In genomic region chr4:137984212-137984611, GRCm38 (mm10) we compare ENCODE assay signal across 10 mouse cellular contexts. TPM values are rescaled to one million over a fixed set of nuclear protein-coding genes. Genes with fewer than 3 reads are reported as not detected.
DNase-seq lines count a peak whose midpoint lies in the region; ATAC-seq lines count a peak whose summit lies in the region.
"Had no signal": no experiment of that assay in that cellular context is flagged by ENCODE, and none has a peak within 500 bp of the region (broad histone marks: within the 10 kb centered on the region; RNA-seq: fewer than 3 reads in every experiment).

No protein-coding gene starts in this region.

- H3K9ac ChIP-seq in kidney, embryonic 16.5 days (replicated peaks; ENCODE audit: low read length), result no peak overlapping the region
- H3K9ac ChIP-seq in midbrain, embryonic 15.5 days, result no peak overlapping the region

- 15% methylated on average over 9 of the region's 10 CpGs for WGBS in kidney, embryonic 16.5 days
- 39% methylated on average over 10 of the region's 10 CpGs for WGBS in midbrain, embryonic 15.5 days

- DNase-seq in embryo, embryonic 10.5 days (ENCODE audit: low spot score), result peak; percentile 35
- DNase-seq in embryo, embryonic 10 days (ENCODE audit: low spot score), result no peak
- DNase-seq in ovary, adult 18-20 months (ENCODE audit: low spot score), result peak; percentile 42
- DNase-seq in ovary, postnatal 10 days (ENCODE audit: low spot score), result no peak
- peak; percentile 36 for DNase-seq in mesoderm, embryonic 11.5 days (ENCODE audit: low read depth, low spot score)
- DNase-seq in left cerebral cortex, adult 11 months (ENCODE audit: low spot score), result no peak
- DNase-seq: B cell, adult 2 months had no signal

- H3K9me3 ChIP-seq in kidney, embryonic 16.5 days (ENCODE audit: low read length), result no peaks in the 10 kb centered on the region
- H3K9me3 ChIP-seq in midbrain, embryonic 15.5 days, result no peaks in the 10 kb centered on the region

- H3K27ac ChIP-seq in kidney, embryonic 16.5 days (ENCODE audit: low read length), result 0 out of 2 replicates have a peak overlapping the region, but pooled peaks have one; percentile 34
- no peak overlapping the region for H3K27ac ChIP-seq in midbrain, embryonic 15.5 days

- H3K4me2 ChIP-seq in kidney, embryonic 16.5 days (replicated peaks; ENCODE audit: low read depth, low read length), result 0 out of 2 replicates have a peak overlapping the region, but pooled peaks have one; percentile 1
- H3K4me2 ChIP-seq in midbrain, embryonic 15.5 days, result no peak overlapping the region

- 0 out of 2 replicates have a peak, but pooled peaks cover 6% of the 10 kb centered on the region for H3K4me1 ChIP-seq in kidney, embryonic 16.5 days (ENCODE audit: insufficient read depth, low read length)
- H3K4me1 ChIP-seq in midbrain, embryonic 15.5 days, result no peaks in the 10 kb centered on the region

- peak; percentile 76 for ATAC-seq in kidney, embryonic 16.5 days (ENCODE audit: low FRiP score, low TSS enrichment)
- no peak for ATAC-seq in midbrain, embryonic 15.5 days (replicated peaks)
- ATAC-seq: intestine, postnatal 0 days had no signal

- no peaks in the 10 kb centered on the region for H3K36me3 ChIP-seq in kidney, embryonic 16.5 days (ENCODE audit: insufficient read depth, low read length)
- no peaks in the 10 kb centered on the region for H3K36me3 ChIP-seq in midbrain, embryonic 15.5 days (replicated peaks)

- H3K4me3 ChIP-seq in kidney, embryonic 16.5 days (ENCODE audit: low read length), result no peak overlapping the region
- no peak overlapping the region for H3K4me3 ChIP-seq in midbrain, embryonic 15.5 days

- no peaks in the 10 kb centered on the region for H3K27me3 ChIP-seq in kidney, embryonic 16.5 days (ENCODE audit: insufficient read depth, low read length)
- no peaks in the 10 kb centered on the region for H3K27me3 ChIP-seq in midbrain, embryonic 15.5 days (replicated peaks)

RNA-seq across cellular contexts. Expression of gene Eif4g3, which starts 8.6 kb away (rescaled TPM):
- 32.9 and 39.3 TPM in 2 replicates for polyA plus RNA-seq in kidney, embryonic 16.5 days (2015; fragmentation: Nextera tagmentation; extraction: Ambion mirVana)
- polyA plus RNA-seq in midbrain, embryonic 15.5 days (2015; fragmentation: Nextera tagmentation; extraction: Ambion mirVana), result 55.7 and 58.5 TPM in 2 replicates

Comparison
In these comparisons a context has a peak if more than half of its experiments do, and no peak if none do; other contexts are left out.
1. DNase-seq: peak in embryo, embryonic 10.5 days (single experiment), ovary, adult 18-20 months (single experiment) and mesoderm, embryonic 11.5 days (single experiment); none in embryo, embryonic 10 days (single experiment), ovary, postnatal 10 days (single experiment) and left cerebral cortex, adult 11 months (single experiment).